Mouse (Mus musculus): ENCODE results near the gene Map3k20.

- TF ChIP-seq CTCF (IDR thresholded peaks at IDR 0.05; ENCODE audit: extremely low read depth, insufficient read depth, insufficient read length, insufficient replicate concordance) (no peak), POLR2A (IDR thresholded peaks at IDR 0.05; ENCODE audit: low read depth, low read length) (no peak)
Observed at GRCm38 (mm10) chr2:72238421-72238820, 47.0 kb upstream of the Map3k20 start.
